In the genomic region with DNA sequence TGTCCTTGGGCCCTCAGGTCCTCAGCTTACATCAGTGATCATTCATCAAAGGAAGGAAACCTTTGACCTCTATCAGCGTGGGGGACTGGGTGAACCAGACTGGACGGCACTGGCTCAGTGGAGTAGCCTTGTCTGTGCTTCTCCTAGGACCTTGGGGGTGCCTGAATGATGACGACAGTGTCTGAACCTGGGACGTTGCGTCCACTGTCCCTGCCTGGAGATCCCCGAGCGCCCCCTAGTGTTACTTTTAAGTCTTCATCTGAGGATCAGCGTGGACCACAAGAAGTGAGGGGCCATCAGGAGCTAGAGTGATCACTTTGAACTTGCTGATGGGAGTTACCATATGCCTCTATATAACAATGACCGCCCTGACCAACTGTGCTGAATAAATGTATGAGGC, we compare ENCODE assay signal across 8 mouse cellular contexts. TPM values are rescaled to one million over a fixed set of nuclear protein-coding genes. Genes with fewer than 3 reads are reported as not detected.
A peak's percentile ranks its signal among the peaks of the same experiment; 100 is the strongest.
DNase-seq lines count a peak whose midpoint lies in the region; ATAC-seq lines count a peak whose summit lies in the region.
"Had no signal": no experiment of that assay in that cellular context is flagged by ENCODE, and none has a peak within 500 bp of the region (broad histone marks: within the 10 kb centered on the region; RNA-seq: fewer than 3 reads in every experiment).

No protein-coding gene starts in this region.

- 4% methylated on average over 9 of the region's 9 CpGs for WGBS in liver, embryonic 12.5 days (ENCODE audit: insufficient replicate concordance)
- 5% methylated on average over 9 of the region's 9 CpGs for WGBS in neural tube, embryonic 11.5 days

- no peak overlapping the region for H3K4me3 ChIP-seq in liver, embryonic 12.5 days
- H3K4me3 ChIP-seq in neural tube, embryonic 11.5 days (ENCODE audit: low read depth, low read length): no peak overlapping the region

- H3K27ac ChIP-seq in liver, embryonic 12.5 days: no peak overlapping the region
- no peak overlapping the region for H3K27ac ChIP-seq in neural tube, embryonic 11.5 days (ENCODE audit: low read depth, low read length)

- ATAC-seq in liver, embryonic 12.5 days: no peak
- no peak for ATAC-seq in neural tube, embryonic 11.5 days (ENCODE audit: insufficient read depth, low FRiP score, low TSS enrichment)

- H3K4me2 ChIP-seq in liver, embryonic 12.5 days: no peak overlapping the region
- no peak overlapping the region for H3K4me2 ChIP-seq in neural tube, embryonic 11.5 days (ENCODE audit: low read depth)

- peaks cover 44% of the 10 kb centered on the region for H3K27me3 ChIP-seq in liver, embryonic 12.5 days (replicated peaks)
- H3K27me3 ChIP-seq in neural tube, embryonic 11.5 days (ENCODE audit: control insufficient read depth, insufficient read depth, low read length): peaks cover 14% of the 10 kb centered on the region

- peaks cover 7% of the 10 kb centered on the region for H3K4me1 ChIP-seq in liver, embryonic 12.5 days
- H3K4me1 ChIP-seq in neural tube, embryonic 11.5 days (ENCODE audit: control insufficient read depth, insufficient read depth, low read length): peaks cover 4% of the 10 kb centered on the region; the same call in 1 of the 2 replicates

- DNase-seq in liver: peak; percentile 36
- peak; percentile 70 for DNase-seq in NIH3T3 (ENCODE audit: low read depth)
- peak; percentile 63 for DNase-seq in c-Kit-positive CD71-negative TER-119-negative erythroid progenitor cells, embryonic 14.5 days (ENCODE audit: low read depth)
- DNase-seq in induced T-regulatory cell, adult 2 months (ENCODE audit: low read depth): peak; percentile 70
- peak; percentile 46 for DNase-seq in neural tube, embryonic 11.5 days (ENCODE audit: low spot score)
- no peak for DNase-seq in urinary bladder, postnatal 4 days (ENCODE audit: low spot score in 2 of 2)

- H3K9me3 ChIP-seq in liver, embryonic 12.5 days (replicated peaks): no peaks in the 10 kb centered on the region
- H3K9me3 ChIP-seq in neural tube, embryonic 11.5 days (ENCODE audit: control insufficient read depth, low read length): no peaks in the 10 kb centered on the region

- no peak overlapping the region for H3K9ac ChIP-seq in liver, embryonic 12.5 days
- H3K9ac ChIP-seq in neural tube, embryonic 11.5 days (ENCODE audit: low read length): no peak overlapping the region

- no peaks in the 10 kb centered on the region for H3K36me3 ChIP-seq in liver, embryonic 12.5 days
- H3K36me3 ChIP-seq in neural tube, embryonic 11.5 days (ENCODE audit: control insufficient read depth, insufficient read depth, low read length): no peaks in the 10 kb centered on the region

RNA-seq across cellular contexts. Expression of a gene that starts 19.4 kb away (rescaled TPM):
- polyA plus RNA-seq in liver, embryonic 12.5 days (2016; fragmentation: Nextera tagmentation; extraction: Ambion mirVana): 0.07 and 0.08 TPM in 2 replicates
- 7.7 TPM in 2 replicates for polyA plus RNA-seq in neural tube, embryonic 11.5 days (2014; fragmentation: Nextera tagmentation; extraction: Ambion mirVana)
- polyA plus RNA-seq: frontal cortex, adult 2 months had no signal

Comparison
In these comparisons a context has a peak if more than half of its experiments do, and no peak if none do; other contexts are left out.
1. DNase-seq: peak in liver (single experiment), NIH3T3 (single experiment), c-Kit-positive CD71-negative TER-119-negative erythroid progenitor cells, embryonic 14.5 days (single experiment), induced T-regulatory cell, adult 2 months (single experiment) and neural tube, embryonic 11.5 days (single experiment); none in urinary bladder, postnatal 4 days (0 of 2).